Mouse (Mus musculus): ENCODE measurements around the gene Fam72a.

- TF ChIP-seq POLR2A (IDR thresholded peaks at IDR 0.05; ENCODE audit: low read depth, low read length) (no peak), CTCF (IDR thresholded peaks at IDR 0.05; ENCODE audit: extremely low read depth, insufficient read length, insufficient replicate concordance, low read depth, low read length) (no peak)
Measured at GRCm38 (mm10) chr1:131511131-131511530, 16.6 kb upstream of the Fam72a start.

Data from small intestine, adult 2 months (tissue).